Mouse (Mus musculus): ENCODE results near the gene Atf7.

DNA sequence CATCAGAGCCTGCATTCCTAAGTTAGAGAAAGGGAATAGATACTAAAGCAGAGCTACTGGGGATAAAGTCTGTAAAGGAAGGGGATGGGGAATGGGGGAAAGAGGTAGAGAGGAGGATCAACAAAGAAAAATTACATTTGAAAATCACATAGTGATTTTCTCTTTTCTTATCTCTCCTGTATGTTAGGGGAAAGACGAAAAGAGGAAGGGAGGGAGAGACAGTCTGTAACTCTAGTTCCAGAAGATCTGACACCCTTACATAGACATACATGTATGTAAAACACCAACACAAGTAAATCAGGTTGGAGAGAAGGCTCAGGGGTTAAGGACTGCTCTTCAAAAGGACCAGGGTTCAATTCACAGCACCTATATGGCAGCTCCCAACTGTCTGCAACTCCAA, 44.1 kb downstream of the Atf7 start:
- TF ChIP-seq CTCF (IDR thresholded peaks at IDR 0.05; ENCODE audit: low read depth, low read length) (no peak), POLR2A (IDR thresholded peaks at IDR 0.05; ENCODE audit: extremely low read depth, insufficient read depth, low read length) (no peak)

Data from liver, adult 2 months (tissue).